Mouse (Mus musculus) liver, embryonic 16.5 days (tissue): ENCODE data around the gene Rrnad1. TPM values are rescaled to one million over a fixed set of nuclear protein-coding genes. Genes with fewer than 3 reads are reported as not detected.

Source experiments
- ATAC-seq: fragments of 200-750 bp; cut with Nextera tagmentation; 2 replicates; pipeline ENCODE4 v1.8.0; 2017; ENCODE audit warnings: low read depth, mild to moderate bottlenecking, moderate number of reproducible peaks, moderate library complexity
- H3K27ac ChIP-seq: fragments of 300-500 bp; sonication (generic); 2 replicates; pipeline ENCODE4 v1.5.1; 2014; ENCODE audit warnings: mild to moderate bottlenecking, low read length
- H3K27me3 ChIP-seq: fragments of 300-500 bp; sonication (generic); 2 replicates; pipeline ENCODE4 v1.6.1; 2014; ENCODE audit warnings: low read depth, low read length, mixed read lengths; ENCODE audit not compliant: control insufficient read depth, insufficient read depth
- H3K36me3 ChIP-seq: fragments of 300-500 bp; sonication (generic); 2 replicates; pipeline ENCODE4 v1.6.1; 2014; ENCODE audit warnings: mild to moderate bottlenecking; ENCODE audit not compliant: control insufficient read depth, insufficient read depth
- H3K4me1 ChIP-seq: fragments of 300-500 bp; sonication (generic); 2 replicates; pipeline ENCODE4 v1.6.1; 2014; ENCODE audit warnings: low read depth, low read length, mixed read lengths; ENCODE audit not compliant: control insufficient read depth
- H3K4me2 ChIP-seq: fragments of 300-500 bp; sonication (generic); 2 replicates; pipeline ENCODE4 v1.6.1; 2014; ENCODE audit warnings: low read depth, low read length, mixed read lengths
- H3K4me3 ChIP-seq: fragments of 300-500 bp; sonication (generic); 2 replicates; pipeline ENCODE4 v1.5.1; 2014; ENCODE audit warnings: low read depth, mild to moderate bottlenecking, low read length
- H3K9ac ChIP-seq: fragments of 300-500 bp; sonication (generic); 2 replicates; pipeline ENCODE4 v1.6.1; 2014; ENCODE audit warnings: low read depth, low read length
- H3K9me3 ChIP-seq: fragments of 300-500 bp; sonication (generic); replicated peaks from 2 replicates; pipeline ENCODE4 v1.6.1; 2016; ENCODE audit warnings: low read length; ENCODE audit not compliant: control insufficient read depth
- WGBS: fragments of 180-500 bp; shearing (Covaris S2); extraction: QIAGEN DNeasy Blood & Tissue Kit; methylation state at CpG from one replicate; pipeline ENCODE4 v1.1.7; 2014; ENCODE audit not compliant: insufficient replicate concordance; 5-methylcytosine and 5-hydroxymethylcytosine counted together
- polyA plus RNA-seq: library from polyadenylated mRNA; unstranded; fragments of >200 nt; fragmentation: Nextera tagmentation; extraction: Ambion mirVana; gene quantifications from 2 replicates; pipeline ENCODE4 v1.2.1, GENCODE M21; 2015

Rrnad1 gene
- polyA plus RNA-seq, 1 experiment from 2014 or later, result 5.7 TPM

- H3K36me3 ChIP-seq, result peaks cover 13% of the 10 kb centered on the region
- no peaks in the 10 kb centered on the region for H3K9me3 ChIP-seq
- no peak overlapping the region for H3K9ac ChIP-seq
- H3K4me1 ChIP-seq, result peaks cover 10% of the 10 kb centered on the region
- no peak overlapping the region for H3K27ac ChIP-seq
- no peak overlapping the region for H3K4me3 ChIP-seq
- WGBS, result 30% methylated on average over 12 of the region's 12 CpGs
- ATAC-seq, result no peak
- peaks cover 57% of the 10 kb centered on the region for H3K27me3 ChIP-seq
- no peak overlapping the region for H3K4me2 ChIP-seq
These were observed 15.4 kb upstream of the Rrnad1 start for GRCm38 (mm10) chr3:87945781-87946540.

GRCm38 (mm10) chr3:87944838-87945600 is 14.5 kb upstream of the Rrnad1 start:
- WGBS, result 47% methylated on average over 4 of the region's 4 CpGs
- Histone ChIP-seq H3K9me3 (no peaks in the 10 kb centered on the region), H3K4me1 (peaks cover 10% of the 10 kb centered on the region), H3K9ac (no peak overlapping the region), H3K4me3 (no peak overlapping the region), H3K27me3 (peaks cover 50% of the 10 kb centered on the region), H3K27ac (no peak overlapping the region), H3K4me2 (no peak overlapping the region), H3K36me3 (peaks cover 19% of the 10 kb centered on the region)
- ATAC-seq, result no peak

- H3K36me3 ChIP-seq, result peaks cover 26% of the 10 kb centered on the region
- 74% methylated on average over 7 of the region's 7 CpGs for WGBS
- no peak overlapping the region for H3K27ac ChIP-seq
- no peak overlapping the region for H3K4me2 ChIP-seq
- no peak for ATAC-seq
- H3K9ac ChIP-seq, result no peak overlapping the region
- peaks cover 35% of the 10 kb centered on the region for H3K27me3 ChIP-seq
- peaks cover 8% of the 10 kb centered on the region for H3K4me1 ChIP-seq
- H3K4me3 ChIP-seq, result no peak overlapping the region
- no peaks in the 10 kb centered on the region for H3K9me3 ChIP-seq
These were observed 13.1 kb upstream of the Rrnad1 start for GRCm38 (mm10) chr3:87943586-87943985.

GRCm38 (mm10) chr3:87942471-87942870 is 12.0 kb upstream of the Rrnad1 start:
- Histone ChIP-seq H3K4me2 (no peak overlapping the region), H3K9ac (no peak overlapping the region), H3K27me3 (peaks cover 24% of the 10 kb centered on the region), H3K36me3 (peaks cover 30% of the 10 kb centered on the region), H3K4me1 (no peaks in the 10 kb centered on the region), H3K27ac (no peak overlapping the region), H3K9me3 (no peaks in the 10 kb centered on the region), H3K4me3 (no peak overlapping the region)
- no peak for ATAC-seq
- WGBS, result 82% methylated on average over 2 of the region's 2 CpGs

DNA sequence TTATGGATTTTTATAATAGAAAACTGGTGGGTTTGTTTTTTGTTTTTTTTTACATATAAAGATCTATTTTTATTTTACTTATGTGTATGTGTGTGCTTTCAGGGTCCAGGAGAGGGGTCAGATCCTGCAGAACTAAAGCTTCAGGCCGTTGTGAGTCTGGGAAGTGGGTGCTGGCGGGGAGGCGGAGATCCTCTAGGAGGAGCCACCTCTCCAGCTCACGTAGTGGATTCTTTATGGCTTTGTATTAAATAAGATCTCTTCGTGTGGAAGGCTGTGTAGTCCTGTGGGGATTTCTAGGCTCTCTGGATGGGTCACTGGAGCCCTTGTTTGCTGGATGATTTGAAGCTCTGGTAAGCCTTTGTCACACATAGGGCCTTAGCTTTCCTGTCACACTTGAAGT is 10.1 kb upstream of the Rrnad1 start:
- WGBS, result 77% methylated on average over 5 of the region's 5 CpGs
- peaks cover 35% of the 10 kb centered on the region for H3K36me3 ChIP-seq
- H3K9ac ChIP-seq, result no peak overlapping the region
- H3K4me1 ChIP-seq, result no peaks in the 10 kb centered on the region; the same call in 1 of the 2 replicates
- peaks cover 6% of the 10 kb centered on the region for H3K27me3 ChIP-seq
- no peak overlapping the region for H3K27ac ChIP-seq
- no peak overlapping the region for H3K4me3 ChIP-seq
- no peak for ATAC-seq
- H3K4me2 ChIP-seq, result no peak overlapping the region
- H3K9me3 ChIP-seq, result no peaks in the 10 kb centered on the region

DNA sequence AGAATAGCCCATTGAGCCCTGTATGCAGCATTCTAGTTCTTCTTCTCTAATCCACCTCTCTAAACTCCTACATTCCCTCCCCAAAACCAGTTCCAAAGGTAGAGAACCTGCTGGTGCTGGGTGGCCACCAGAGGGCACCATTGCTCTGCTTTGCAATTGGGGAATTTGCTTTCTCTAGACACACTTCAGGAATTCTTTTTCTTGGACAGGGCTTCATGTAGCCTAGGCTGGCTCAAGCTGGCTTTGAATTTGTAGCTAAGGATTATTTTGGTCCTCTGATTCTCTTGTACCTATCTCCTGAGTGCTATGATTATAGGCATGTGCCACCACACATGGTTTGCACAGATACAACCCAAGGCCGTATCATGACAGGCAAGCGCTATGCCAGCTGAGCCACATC is 5.3 kb upstream of the Rrnad1 start:
- H3K36me3 ChIP-seq, result peaks cover 24% of the 10 kb centered on the region
- WGBS, result 94% methylated on average over 2 of the region's 2 CpGs
- H3K27ac ChIP-seq, result no peak overlapping the region
- H3K9ac ChIP-seq, result no peak overlapping the region
- no peak; the same call in 1 of the 2 replicates for ATAC-seq
- no peak overlapping the region for H3K4me3 ChIP-seq
- peaks cover 18% of the 10 kb centered on the region for H3K4me1 ChIP-seq
- no peaks in the 10 kb centered on the region for H3K9me3 ChIP-seq
- no peaks in the 10 kb centered on the region for H3K27me3 ChIP-seq
- H3K4me2 ChIP-seq, result no peak overlapping the region

DNA sequence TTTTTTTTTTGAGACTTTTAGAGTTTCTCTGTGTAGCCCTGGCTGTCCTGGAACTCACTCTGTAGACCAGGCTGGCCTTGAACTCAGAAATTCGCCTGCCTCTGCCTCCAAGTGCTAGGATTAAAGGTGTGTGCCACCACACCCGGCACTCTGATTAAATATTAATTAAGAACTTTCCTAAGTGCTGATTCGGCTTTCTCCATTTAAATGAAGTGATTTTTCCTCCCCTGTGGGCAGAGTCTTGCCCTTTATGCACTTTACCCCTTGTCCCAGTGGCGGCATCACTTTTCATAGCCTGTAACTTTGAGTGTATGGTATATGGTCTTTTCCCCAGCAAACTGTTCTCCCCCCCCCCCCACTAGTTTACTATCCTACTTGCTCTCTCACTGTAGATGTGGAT is 4.7 kb upstream of the Rrnad1 start:
- Histone ChIP-seq H3K4me1 (peaks cover 19% of the 10 kb centered on the region), H3K9me3 (no peaks in the 10 kb centered on the region), H3K36me3 (peaks cover 20% of the 10 kb centered on the region), H3K9ac (no peak overlapping the region), H3K27ac (no peak overlapping the region), H3K4me3 (no peak overlapping the region), H3K27me3 (no peaks in the 10 kb centered on the region), H3K4me2 (no peak overlapping the region)
- no peak for ATAC-seq
- WGBS, result 73% methylated on average over 4 of the region's 4 CpGs

DNA sequence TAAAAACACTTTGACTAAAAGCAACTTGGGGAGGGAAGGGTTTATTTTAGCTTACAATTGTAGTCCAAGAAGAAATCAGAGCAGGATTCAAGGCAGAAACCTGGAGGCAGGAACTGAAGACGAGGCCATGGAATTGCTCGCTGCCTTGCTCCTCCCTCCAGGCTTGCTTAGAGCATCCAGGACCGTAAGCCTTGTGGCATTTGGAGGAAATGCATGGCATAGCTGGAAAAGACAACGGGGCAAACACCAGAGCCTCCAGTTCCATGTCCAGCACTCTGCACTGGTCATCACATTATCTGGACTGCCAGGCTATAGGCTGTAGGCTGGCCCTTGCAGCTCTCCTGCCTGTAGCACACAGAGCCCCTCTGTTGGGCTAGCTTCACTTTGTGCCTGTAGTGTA is 4.0 kb upstream of the Rrnad1 start:
- H3K9me3 ChIP-seq, result no peaks in the 10 kb centered on the region
- no peak for ATAC-seq
- no peak overlapping the region for H3K9ac ChIP-seq
- 74% methylated on average over 4 of the region's 4 CpGs for WGBS
- H3K4me3 ChIP-seq, result no peak overlapping the region
- H3K27ac ChIP-seq, result no peak overlapping the region
- H3K36me3 ChIP-seq, result peaks cover 20% of the 10 kb centered on the region
- H3K27me3 ChIP-seq, result no peaks in the 10 kb centered on the region
- H3K4me2 ChIP-seq, result no peak overlapping the region
- peaks cover 19% of the 10 kb centered on the region for H3K4me1 ChIP-seq

DNA sequence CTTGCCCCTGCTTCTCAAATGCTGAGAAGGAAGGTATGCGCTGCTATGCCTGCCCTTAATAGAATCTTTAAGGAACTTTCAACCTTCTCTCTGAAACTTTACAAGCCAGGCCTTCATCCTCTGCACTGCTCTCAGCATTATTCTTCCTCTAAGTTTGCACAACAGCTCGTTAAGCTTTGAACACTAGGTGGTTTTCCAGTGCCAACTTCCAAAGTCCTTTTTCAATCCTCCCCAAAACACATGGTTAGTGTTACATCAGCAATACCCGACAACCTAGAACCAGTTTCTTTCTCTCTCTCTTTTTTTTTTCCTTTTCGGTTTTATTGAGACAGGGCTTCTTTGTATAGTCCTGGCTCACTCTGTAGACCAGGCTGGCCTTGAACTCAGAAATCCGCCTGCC is 3.5 kb upstream of the Rrnad1 start:
- WGBS, result 71% methylated on average over 5 of the region's 5 CpGs
- Histone ChIP-seq H3K4me1 (peaks cover 23% of the 10 kb centered on the region), H3K9me3 (no peaks in the 10 kb centered on the region), H3K36me3 (peaks cover 18% of the 10 kb centered on the region), H3K4me3 (no peak overlapping the region), H3K4me2 (no peak overlapping the region), H3K27me3 (no peaks in the 10 kb centered on the region), H3K27ac (no peak overlapping the region), H3K9ac (no peak overlapping the region)
- no peak for ATAC-seq
